Mouse (Mus musculus): Measurements from ENCODE around the gene BC048671. TPM values are rescaled to one million over a fixed set of nuclear protein-coding genes. Genes with fewer than 3 reads are reported as not detected.

Gene BC048671
- total RNA-seq, 4 experiments from 2014 or later, result not detected

DNA sequence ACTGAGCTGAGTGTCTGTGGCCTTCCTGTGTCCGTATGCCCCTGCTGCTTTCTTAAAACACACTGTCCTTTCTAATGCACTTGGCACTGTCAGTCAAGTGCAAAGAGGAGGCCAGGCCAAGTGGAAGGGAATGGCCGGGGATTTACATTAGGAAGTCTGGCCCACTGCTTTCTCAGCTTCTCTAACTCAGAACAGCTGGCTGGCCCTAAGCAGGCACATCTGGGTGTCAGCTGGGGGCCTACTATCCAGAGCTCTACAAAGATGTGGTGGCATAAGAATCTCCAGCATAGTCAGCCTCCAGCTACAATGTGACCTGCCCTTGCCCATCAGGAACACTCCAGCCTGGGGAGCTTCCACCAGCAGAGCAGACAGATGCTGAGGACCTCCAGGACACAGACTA lies 49.0 kb downstream of the BC048671 start:
- DNase-seq (ENCODE audit: low spot score), result no peak

Other genes starting within 250 kb of the BC048671 start
- not detected for gene Vmn1r49, start 222.7 kb upstream of the BC048671 start, total RNA-seq (2022)
- not detected for gene Vmn1r50, start 199.8 kb upstream of the BC048671 start, total RNA-seq (2022)
- gene Vmn1r51, start 178.6 kb upstream of the BC048671 start, total RNA-seq (2022), result not detected
- not detected for gene Vmn1r52, start 126.4 kb upstream of the BC048671 start, total RNA-seq (2022)
- not detected for gene V1ra8, start 98.4 kb upstream of the BC048671 start, total RNA-seq (2022)
- not detected for gene Vmn1r53, start 76.8 kb upstream of the BC048671 start, total RNA-seq (2022)
- gene Vmn1r54, start 54.9 kb upstream of the BC048671 start, total RNA-seq (2022), result not detected
- under 1 TPM in 1 of 4 experiments, not detected in 3; 0.32 TPM for gene Chst13, start 24.0 kb downstream of the BC048671 start, total RNA-seq (2022)
- gene Uroc1, start 32.1 kb downstream of the BC048671 start, total RNA-seq (2022), result not detected
- gene Zxdc, start 68.3 kb downstream of the BC048671 start, total RNA-seq (2022), result 10 to 100 TPM; 13.0 to 15.0 (median 14.3) TPM
- under 1 TPM in 2 of 4 experiments, not detected in 2; 0.22 to 0.90 TPM for gene Cfap100, start 127.6 kb downstream of the BC048671 start, total RNA-seq (2022)
- gene Klf15, start 161.4 kb downstream of the BC048671 start, total RNA-seq (2022), result 10 to 100 TPM; 55.7 to 79.2 (median 65.3) TPM
- gene Aldh1l1, start 185.2 kb downstream of the BC048671 start, total RNA-seq (2022), result 1 to 10 TPM; 1.8 to 5.1 (median 3.7) TPM

All from heart, adult 8-10 months (tissue).